Mouse (Mus musculus): ENCODE measurements around the gene Gm49510. TPM values are rescaled to one million over a fixed set of nuclear protein-coding genes. Genes with fewer than 3 reads are reported as not detected.

Gene Gm49510
- total and polyA plus RNA-seq, 3 experiments = 0.12 to 0.25 TPM; not detected in 1

- H3K79me2 ChIP-seq (replicated peaks; ENCODE audit: control insufficient read depth, extremely low read depth, insufficient read depth, poor library complexity, severe bottlenecking) = no peaks in the 10 kb centered on the region
- H3K27ac ChIP-seq (ENCODE audit: insufficient read depth, low read depth) = no peak overlapping the region
- peaks cover 79 to 99% of the 10 kb centered on the region in 2 experiments for H3K36me3 ChIP-seq (replicated peaks in 1 of 2; ENCODE audit: control insufficient read depth in 1 of 2, insufficient read depth in 1 of 2, low read length in 1 of 2)
- H3K9ac ChIP-seq (ENCODE audit: insufficient read depth, low read depth) = no peak overlapping the region
- peaks cover 2 to 12% of the 10 kb centered on the region in 2 experiments for H3K4me1 ChIP-seq (ENCODE audit: control insufficient read depth in 1 of 2, insufficient read depth in 2 of 2)
- dilution Hi-C loops (cut with MboI; ENCODE audit: extremely low pct_ligation_motif_present, extremely low pct_unique_long_range_greater_than_20kb, low sequenced_read_pairs) = no loop called here
- peaks cover 1% of the 10 kb centered on the region for H3K9me3 ChIP-seq (replicated peaks; ENCODE audit: low read length)
- TF ChIP-seq USF2 (conservative IDR thresholded peaks at IDR 0.05; ENCODE audit: low read depth, low read length) (no peak), MAX (IDR thresholded peaks at IDR 0.05; ENCODE audit: low read length) (no peak), HCFC1 (IDR thresholded peaks at IDR 0.05; ENCODE audit: low read depth, low read length) (no peak), MYC (IDR thresholded peaks at IDR 0.05; ENCODE audit: low read depth, low read length) (no peak), GABPA (IDR thresholded peaks at IDR 0.05; ENCODE audit: insufficient replicate concordance, low read depth, low read length) (no peak), IRF4 (IDR thresholded peaks at IDR 0.05; ENCODE audit: low read depth, low read length) (no peak), POLR2AphosphoS2 (IDR thresholded peaks at IDR 0.05; ENCODE audit: low read depth, low read length) (no peak), ELF1 (IDR thresholded peaks at IDR 0.05; ENCODE audit: low read depth, low read length) (no peak), CTCF (conservative IDR thresholded peaks at IDR 0.05 in 1 of 2, IDR thresholded peaks at IDR 0.05 in 1 of 2; ENCODE audit: low read depth in 2 of 2, low read length in 2 of 2) (no peak), MEF2A (IDR thresholded peaks at IDR 0.05; ENCODE audit: borderline replicate concordance, low read depth, low read length) (no peak), MXI1 (IDR thresholded peaks at IDR 0.05; ENCODE audit: low read depth, low read length) (no peak), KAT2A (IDR thresholded peaks at IDR 0.05; ENCODE audit: insufficient replicate concordance, low read length) (no peak), EP300 (IDR thresholded peaks at IDR 0.05; ENCODE audit: low read length) (no peak), ZNF384 (IDR thresholded peaks at IDR 0.05; ENCODE audit: low read depth, low read length) (no peak)
- H3K4me2 ChIP-seq (ENCODE audit: insufficient read depth, low read depth, poor library complexity, severe bottlenecking) = no peak overlapping the region
- H3K27me3 ChIP-seq (replicated peaks) = no peaks in the 10 kb centered on the region
- in situ Hi-C loops (cut with MboI; ENCODE audit: low pct_ligation_motif_present, low pct_unique_long_range_greater_than_20kb, low sequenced_read_pairs) = loop anchor here (5.0 to 25.0 kb wide), 2 partner anchors 39 to 429 kb away; partner anchors contain the start of genes Maff, Pla2g6 and Triobp
- H3K4me3 ChIP-seq (replicated peaks in 1 of 3; ENCODE audit: low read depth in 2 of 3, low read length in 2 of 3, poor library complexity in 1 of 3) = no peak overlapping the region
- no peak for DNase-seq (ENCODE audit: extremely low read depth)
These were observed 8.9 kb downstream of the Gm49510 start for GRCm38 (mm10) chr15:78908399-78908798.

- in situ Hi-C loops (cut with MboI; ENCODE audit: low pct_ligation_motif_present, low pct_unique_long_range_greater_than_20kb, low sequenced_read_pairs) = loop anchor here (5.0 to 25.0 kb wide), 2 partner anchors 38 to 428 kb away; partner anchors contain the start of genes Maff, Pla2g6 and Triobp
These were observed 9.5 kb downstream of the Gm49510 start for GRCm38 (mm10) chr15:78908982-78909381.

More at GRCm38 (mm10) chr15:78908982-78909381, 9.5 kb downstream of the Gm49510 start:
- dilution Hi-C loops (cut with MboI; ENCODE audit: extremely low pct_ligation_motif_present, extremely low pct_unique_long_range_greater_than_20kb, low sequenced_read_pairs) = no loop called here
- Histone ChIP-seq H3K36me3 (replicated peaks in 1 of 2; ENCODE audit: control insufficient read depth in 1 of 2, insufficient read depth in 1 of 2, low read length in 1 of 2) (peaks cover 76 to 99% of the 10 kb centered on the region in 2 experiments), H3K4me1 (ENCODE audit: control insufficient read depth in 1 of 2, insufficient read depth in 2 of 2) (peaks cover 0 to 7% of the 10 kb centered on the region in 2 experiments; a peak in 2 of 4 replicates), H3K4me2 (ENCODE audit: insufficient read depth, low read depth, poor library complexity, severe bottlenecking) (no peak overlapping the region), H3K9ac (ENCODE audit: insufficient read depth, low read depth) (no peak overlapping the region), H3K27ac (ENCODE audit: insufficient read depth, low read depth) (no peak overlapping the region), H3K27me3 (replicated peaks) (no peaks in the 10 kb centered on the region), H3K79me2 (replicated peaks; ENCODE audit: control insufficient read depth, extremely low read depth, insufficient read depth, poor library complexity, severe bottlenecking) (no peaks in the 10 kb centered on the region), H3K9me3 (replicated peaks; ENCODE audit: low read length) (peaks cover 7% of the 10 kb centered on the region), H3K4me3 (replicated peaks in 1 of 3; ENCODE audit: low read depth in 2 of 3, low read length in 2 of 3, poor library complexity in 1 of 3) (no peak overlapping the region)
- no peak for DNase-seq (ENCODE audit: extremely low read depth)
- TF ChIP-seq BHLHE40 (IDR thresholded peaks at IDR 0.05; ENCODE audit: low read depth, low read length) = no peak
- TF ChIP-seq GABPA (IDR thresholded peaks at IDR 0.05; ENCODE audit: insufficient replicate concordance, low read depth, low read length) = no peak
- no peak for TF ChIP-seq EP300 (IDR thresholded peaks at IDR 0.05; ENCODE audit: low read length)
